Mouse (Mus musculus) heart, embryonic 12.5 days (tissue): ENCODE data around the gene Pde4d. TPM values are rescaled to one million over a fixed set of nuclear protein-coding genes. Genes with fewer than 3 reads are reported as not detected.

Source experiments
- ATAC-seq: fragments of 200-750 bp; cut with Nextera tagmentation; 2 replicates; pipeline ENCODE4 v1.8.0; 2017; ENCODE audit warnings: moderate TSS enrichment, moderate library complexity; ENCODE audit not compliant: insufficient number of reproducible peaks, low FRiP score
- H3K27ac ChIP-seq: fragments of 300-500 bp; sonication (generic); 2 replicates; pipeline ENCODE4 v1.5.1; 2016; ENCODE audit warnings: mild to moderate bottlenecking, moderate library complexity; ENCODE audit not compliant: poor library complexity, severe bottlenecking
- H3K27me3 ChIP-seq: fragments of 300-500 bp; sonication (generic); replicated peaks from 2 replicates; pipeline ENCODE4 v1.6.1; 2016; ENCODE audit warnings: mild to moderate bottlenecking, moderate library complexity
- H3K36me3 ChIP-seq: fragments of 300-500 bp; sonication (generic); 2 replicates; pipeline ENCODE4 v1.6.1; 2016; ENCODE audit warnings: mild to moderate bottlenecking, moderate library complexity
- H3K4me1 ChIP-seq: fragments of 300-500 bp; sonication (generic); replicated peaks from 2 replicates; pipeline ENCODE4 v1.6.1; 2016; ENCODE audit warnings: mild to moderate bottlenecking
- H3K4me2 ChIP-seq: fragments of 300-500 bp; sonication (generic); 2 replicates; pipeline ENCODE4 v1.6.1; 2016; ENCODE audit warnings: mild to moderate bottlenecking, moderate library complexity
- H3K4me3 ChIP-seq: fragments of 300-500 bp; sonication (generic); 2 replicates; pipeline ENCODE4 v1.5.1; 2016; ENCODE audit warnings: mild to moderate bottlenecking
- H3K9ac ChIP-seq: fragments of 300-500 bp; sonication (generic); 2 replicates; pipeline ENCODE4 v1.6.1; 2016; ENCODE audit warnings: mild to moderate bottlenecking, moderate library complexity
- H3K9me3 ChIP-seq: fragments of 300-500 bp; sonication (generic); replicated peaks from 2 replicates; pipeline ENCODE4 v1.6.1; 2016; ENCODE audit warnings: mild to moderate bottlenecking, moderate library complexity
- WGBS: fragments of 180-500 bp; shearing (Covaris S2); methylation state at CpG from one replicate; pipeline ENCODE4 v1.1.7; 2016; 5-methylcytosine and 5-hydroxymethylcytosine counted together
- polyA plus RNA-seq: library from polyadenylated mRNA; unstranded; fragments of >200 nt; fragmentation: Nextera tagmentation; extraction: Ambion mirVana; gene quantifications from 2 replicates; pipeline ENCODE4 v1.2.1, GENCODE M21; 2016

The Pde4d gene
- polyA plus RNA-seq, 1 experiment from 2014 or later: 34.2 TPM

DNA sequence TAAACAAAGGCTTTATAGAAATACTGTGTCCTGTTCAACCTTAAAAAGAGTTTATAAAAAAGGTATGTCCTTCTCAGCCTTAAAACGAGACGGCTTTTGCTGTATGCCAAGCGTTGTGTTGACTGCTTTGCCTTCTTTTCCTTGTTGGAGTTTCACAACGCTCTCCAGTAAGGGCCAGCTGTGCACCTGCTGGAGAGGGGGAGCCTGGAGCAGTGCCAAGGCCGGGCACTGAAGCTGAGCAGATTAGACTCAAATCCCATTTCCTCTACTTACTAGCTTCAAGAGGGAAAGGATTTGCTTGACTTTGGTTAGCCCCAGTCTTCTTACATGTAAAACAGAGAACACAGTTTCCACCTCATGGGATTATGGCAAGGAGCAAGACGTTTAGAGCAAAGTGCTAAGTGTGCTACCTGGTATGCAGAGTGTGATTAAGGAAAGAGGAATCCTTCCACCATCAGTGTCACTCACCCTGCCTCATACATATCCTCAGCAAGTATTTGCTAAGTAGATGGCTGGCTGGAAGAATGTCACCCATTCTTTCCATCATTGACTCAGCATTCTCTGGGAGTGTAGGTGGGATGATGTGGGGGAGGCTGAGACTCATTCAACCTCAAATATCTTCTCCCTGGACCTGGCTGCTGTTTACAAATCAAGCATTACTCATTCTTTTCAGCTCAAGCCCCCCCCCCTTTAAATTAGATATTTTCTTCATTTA lies 149.6 kb downstream of the Pde4d start:
- Histone ChIP-seq H3K4me3 (no peak overlapping the region), H3K27me3 (no peaks in the 10 kb centered on the region), H3K9me3 (no peaks in the 10 kb centered on the region), H3K9ac (no peak overlapping the region), H3K27ac (no peak overlapping the region), H3K4me1 (no peaks in the 10 kb centered on the region), H3K4me2 (no peak overlapping the region), H3K36me3 (no peaks in the 10 kb centered on the region)
- 64% methylated on average over 6 of the region's 6 CpGs for WGBS
- ATAC-seq: no peak

DNA sequence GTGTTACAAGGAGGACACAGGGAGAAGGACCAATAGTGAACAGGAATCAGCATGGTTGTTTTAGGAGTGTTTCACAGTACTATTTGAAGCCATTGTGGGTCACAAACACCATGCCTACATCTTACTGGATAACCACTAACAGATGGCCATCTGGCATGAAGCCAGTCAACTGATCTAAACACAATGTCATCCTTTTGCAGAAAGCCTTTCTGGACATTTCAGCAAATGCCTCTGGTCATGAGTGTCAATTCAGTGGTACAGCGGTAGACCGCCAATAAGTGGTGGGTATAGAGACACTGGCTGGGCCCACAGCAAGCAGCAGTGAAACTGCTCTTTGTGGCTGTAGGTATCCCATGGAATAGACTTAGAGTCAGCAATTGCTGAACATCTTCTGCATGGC lies 151.3 kb downstream of the Pde4d start:
- Histone ChIP-seq H3K9ac (no peak overlapping the region), H3K9me3 (no peaks in the 10 kb centered on the region), H3K4me1 (no peaks in the 10 kb centered on the region), H3K27ac (no peak overlapping the region), H3K27me3 (no peaks in the 10 kb centered on the region), H3K36me3 (no peaks in the 10 kb centered on the region), H3K4me2 (no peak overlapping the region), H3K4me3 (no peak overlapping the region)
- no peak for ATAC-seq
- 94% methylated on average over 2 of the region's 2 CpGs for WGBS

DNA sequence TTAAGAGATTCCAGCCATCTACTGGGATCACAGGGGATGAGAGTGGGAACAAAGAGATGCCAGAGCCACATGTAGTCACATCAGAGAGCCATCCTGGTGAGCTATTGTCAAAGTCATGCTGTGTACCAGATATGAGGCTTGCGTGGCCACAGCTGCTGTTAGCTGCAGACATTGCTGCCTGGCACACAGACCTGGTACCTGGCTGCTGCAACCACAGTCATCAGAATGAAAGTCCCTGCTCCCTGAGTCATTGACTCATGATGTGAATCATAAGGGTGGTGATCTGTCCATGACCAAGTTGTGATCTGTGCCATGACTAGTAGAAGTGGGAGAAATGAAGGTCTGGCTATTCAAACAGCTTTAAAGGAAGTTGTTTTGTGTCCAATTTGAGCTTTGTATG lies 153.8 kb downstream of the Pde4d start:
- WGBS: 55% methylated on average over 1 of the region's 1 CpGs

DNA sequence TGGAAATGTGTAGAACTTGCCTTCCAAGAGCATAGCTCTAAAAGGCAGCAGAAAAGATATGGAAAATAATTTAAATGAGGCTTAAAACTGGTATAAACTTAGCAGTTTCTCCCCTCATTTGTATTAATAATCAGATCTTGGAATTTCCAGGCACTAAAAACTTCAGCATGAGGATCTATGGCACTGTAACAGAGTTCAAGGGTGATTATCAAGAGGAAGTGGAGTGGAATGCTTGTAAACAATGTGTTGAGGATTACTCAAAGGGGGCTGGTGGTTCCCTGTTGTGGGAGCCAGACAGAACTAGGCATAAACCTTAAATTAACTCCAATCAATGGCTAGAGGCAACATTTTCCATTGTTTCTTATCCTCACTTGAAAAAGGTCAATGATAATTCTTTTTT lies 154.5 kb downstream of the Pde4d start:
- H3K9me3 ChIP-seq: no peaks in the 10 kb centered on the region
- H3K9ac ChIP-seq: no peak overlapping the region
- H3K27ac ChIP-seq: no peak overlapping the region
- ATAC-seq: no peak
- H3K4me3 ChIP-seq: no peak overlapping the region
- H3K27me3 ChIP-seq: no peaks in the 10 kb centered on the region
- H3K36me3 ChIP-seq: no peaks in the 10 kb centered on the region
- no peaks in the 10 kb centered on the region for H3K4me1 ChIP-seq
- no peak overlapping the region for H3K4me2 ChIP-seq

More for the DNA sequence above, 153.8 kb downstream of the Pde4d start:
- H3K4me2 ChIP-seq: no peak overlapping the region
- H3K36me3 ChIP-seq: no peaks in the 10 kb centered on the region
- H3K9ac ChIP-seq: no peak overlapping the region
- no peak for ATAC-seq
- H3K9me3 ChIP-seq: no peaks in the 10 kb centered on the region
- no peaks in the 10 kb centered on the region for H3K4me1 ChIP-seq
- H3K4me3 ChIP-seq: no peak overlapping the region
- no peaks in the 10 kb centered on the region for H3K27me3 ChIP-seq
- no peak overlapping the region for H3K27ac ChIP-seq

DNA sequence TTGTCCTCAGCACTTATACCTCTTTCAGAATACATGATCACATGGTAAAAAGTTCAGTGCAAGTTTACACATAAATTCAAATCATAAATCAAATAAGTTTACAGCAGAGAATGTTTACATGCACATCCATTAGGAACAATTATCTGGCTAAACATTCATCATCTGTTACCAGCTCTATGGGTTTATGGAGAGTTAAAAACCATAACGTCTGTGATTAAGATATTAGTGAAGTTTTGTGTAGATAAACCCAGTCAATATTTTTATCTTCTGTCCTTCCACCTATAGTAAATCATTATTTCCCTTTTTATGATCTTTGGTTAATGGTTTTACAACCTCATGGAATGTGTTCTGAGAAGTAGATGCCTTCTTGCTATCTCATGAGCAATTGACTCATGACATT lies 168.5 kb downstream of the Pde4d start:
- Histone ChIP-seq H3K27ac (no peak overlapping the region), H3K4me2 (no peak overlapping the region), H3K9ac (no peak overlapping the region), H3K9me3 (peaks cover 3% of the 10 kb centered on the region; the same call in 1 of the 2 replicates), H3K36me3 (no peaks in the 10 kb centered on the region), H3K4me1 (no peaks in the 10 kb centered on the region), H3K27me3 (no peaks in the 10 kb centered on the region), H3K4me3 (no peak overlapping the region)
- no peak for ATAC-seq
- 80% methylated on average over 1 of the region's 1 CpGs for WGBS

DNA sequence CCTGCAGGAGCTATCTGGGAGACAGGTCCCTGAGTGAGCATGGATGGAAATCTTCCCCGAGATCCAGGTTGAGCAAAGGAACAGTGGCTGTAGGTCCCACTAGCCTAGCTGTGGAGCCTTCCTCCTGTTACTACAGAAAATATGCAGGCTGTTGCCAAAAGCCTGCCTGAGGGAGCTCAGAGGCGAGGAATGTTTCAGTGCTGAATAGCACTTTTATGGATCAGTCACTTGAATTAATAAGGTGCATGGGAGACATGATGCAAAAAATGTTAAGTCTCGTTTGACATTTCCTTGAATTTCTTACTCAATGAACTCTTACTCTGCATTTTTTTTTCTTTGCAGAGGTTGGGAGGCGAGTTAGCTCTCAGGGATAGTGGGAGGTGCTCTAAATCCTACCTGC lies 172.9 kb downstream of the Pde4d start:
- Histone ChIP-seq H3K36me3 (no peaks in the 10 kb centered on the region), H3K4me2 (no peak overlapping the region), H3K4me3 (no peak overlapping the region), H3K9me3 (no peaks in the 10 kb centered on the region), H3K27ac (no peak overlapping the region), H3K4me1 (no peaks in the 10 kb centered on the region), H3K9ac (no peak overlapping the region), H3K27me3 (no peaks in the 10 kb centered on the region)
- ATAC-seq: no peak
- 57% methylated on average over 4 of the region's 4 CpGs for WGBS

- no peak overlapping the region for H3K4me3 ChIP-seq
- H3K36me3 ChIP-seq: no peaks in the 10 kb centered on the region
- H3K4me2 ChIP-seq: no peak overlapping the region
- ATAC-seq: no peak
- no peaks in the 10 kb centered on the region for H3K4me1 ChIP-seq
- no peak overlapping the region for H3K27ac ChIP-seq
- no peak overlapping the region for H3K9ac ChIP-seq
- no peaks in the 10 kb centered on the region for H3K9me3 ChIP-seq
- WGBS: 70% methylated on average over 3 of the region's 3 CpGs
- H3K27me3 ChIP-seq: no peaks in the 10 kb centered on the region
These were observed 174.2 kb downstream of the Pde4d start for GRCm38 (mm10) chr13:108623929-108624328.

DNA sequence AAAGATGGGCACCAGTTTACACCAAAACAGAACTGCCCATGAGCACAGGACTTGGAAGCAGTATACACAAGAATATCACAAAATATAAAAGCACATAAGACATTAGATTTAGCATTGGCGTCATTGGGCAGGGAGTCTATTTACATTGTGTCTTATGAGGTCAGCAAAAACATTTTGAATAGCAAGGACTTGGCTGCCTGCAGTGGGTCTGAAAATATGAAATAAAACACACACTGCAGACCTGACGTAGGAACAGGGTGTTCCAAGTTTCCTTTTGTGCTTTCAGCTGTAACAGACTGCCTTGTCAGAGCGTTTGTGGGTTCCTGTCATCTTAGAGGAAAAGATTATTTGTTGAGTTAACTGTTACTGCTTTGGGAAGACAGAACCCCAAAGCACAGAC lies 176.4 kb downstream of the Pde4d start:
- no peaks in the 10 kb centered on the region for H3K4me1 ChIP-seq
- H3K27ac ChIP-seq: no peak overlapping the region
- H3K4me2 ChIP-seq: no peak overlapping the region
- no peak overlapping the region for H3K4me3 ChIP-seq
- H3K9me3 ChIP-seq: no peaks in the 10 kb centered on the region
- ATAC-seq: no peak
- WGBS: 52% methylated on average over 3 of the region's 3 CpGs
- H3K9ac ChIP-seq: no peak overlapping the region
- H3K36me3 ChIP-seq: no peaks in the 10 kb centered on the region
- no peaks in the 10 kb centered on the region for H3K27me3 ChIP-seq

- H3K9ac ChIP-seq: no peak overlapping the region
- no peaks in the 10 kb centered on the region for H3K4me1 ChIP-seq
- WGBS: 81% methylated on average over 2 of the region's 2 CpGs
- no peak overlapping the region for H3K27ac ChIP-seq
- no peak overlapping the region for H3K4me2 ChIP-seq
- H3K27me3 ChIP-seq: no peaks in the 10 kb centered on the region
- ATAC-seq: no peak
- H3K36me3 ChIP-seq: no peaks in the 10 kb centered on the region
- no peak overlapping the region for H3K4me3 ChIP-seq
- H3K9me3 ChIP-seq: no peaks in the 10 kb centered on the region
These were observed 178.8 kb downstream of the Pde4d start for GRCm38 (mm10) chr13:108628501-108628900.

GRCm38 (mm10) chr13:108630576-108630975 lies 180.8 kb downstream of the Pde4d start:
- no peak for ATAC-seq
- WGBS: 69% methylated on average over 2 of the region's 2 CpGs
- no peaks in the 10 kb centered on the region for H3K9me3 ChIP-seq

GRCm38 (mm10) chr13:108631222-108631621 lies 181.5 kb downstream of the Pde4d start:
- ATAC-seq: no peak
- no peaks in the 10 kb centered on the region for H3K9me3 ChIP-seq

More at GRCm38 (mm10) chr13:108630576-108630975, 180.8 kb downstream of the Pde4d start:
- H3K27ac ChIP-seq: no peak overlapping the region
- no peak overlapping the region for H3K9ac ChIP-seq
- no peak overlapping the region for H3K4me3 ChIP-seq
- H3K4me2 ChIP-seq: no peak overlapping the region
- no peaks in the 10 kb centered on the region for H3K36me3 ChIP-seq
- H3K4me1 ChIP-seq: no peaks in the 10 kb centered on the region
- no peaks in the 10 kb centered on the region for H3K27me3 ChIP-seq

DNA sequence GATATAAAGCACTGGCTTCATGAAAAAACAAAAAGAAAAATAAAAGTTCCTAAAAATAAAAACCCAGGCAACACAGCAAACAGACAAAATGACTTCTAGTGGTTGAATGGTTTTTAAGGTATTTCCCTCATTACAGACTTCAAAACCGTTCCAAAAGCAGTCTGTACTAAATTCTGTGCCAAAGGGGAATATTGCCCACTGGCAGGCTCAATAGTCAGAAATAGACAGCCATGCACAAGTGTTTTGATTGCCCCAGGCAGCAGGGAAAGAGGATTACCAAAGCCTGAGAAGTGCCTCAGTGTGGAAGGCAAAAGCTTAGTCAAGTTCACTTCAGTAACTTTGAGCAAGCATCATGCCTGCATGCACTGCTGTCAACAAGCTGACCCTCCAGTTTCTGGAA lies 186.8 kb downstream of the Pde4d start:
- Histone ChIP-seq H3K9ac (no peak overlapping the region), H3K36me3 (no peaks in the 10 kb centered on the region), H3K4me2 (no peak overlapping the region), H3K4me3 (no peak overlapping the region), H3K27ac (no peak overlapping the region), H3K27me3 (no peaks in the 10 kb centered on the region), H3K9me3 (no peaks in the 10 kb centered on the region), H3K4me1 (no peaks in the 10 kb centered on the region)
- no peak for ATAC-seq
- 59% methylated on average over 1 of the region's 1 CpGs for whole genome bisulfite sequencing

More at GRCm38 (mm10) chr13:108631222-108631621, 181.5 kb downstream of the Pde4d start:
- 64% methylated on average over 3 of the region's 3 CpGs for WGBS
- H3K4me2 ChIP-seq: no peak overlapping the region
- no peak overlapping the region for H3K4me3 ChIP-seq
- no peaks in the 10 kb centered on the region for H3K36me3 ChIP-seq
- H3K27ac ChIP-seq: no peak overlapping the region
- no peaks in the 10 kb centered on the region for H3K27me3 ChIP-seq
- H3K4me1 ChIP-seq: no peaks in the 10 kb centered on the region
- H3K9ac ChIP-seq: no peak overlapping the region
